Mouse (Mus musculus) frontal cortex, adult 2 months (tissue): Measurements from ENCODE around the gene Sstr5. TPM values are rescaled to one million over a fixed set of nuclear protein-coding genes. Genes with fewer than 3 reads are reported as not detected.

Source experiments
- DNase-seq, 2 experiments: peaks; one replicate each; pipeline ENCODE4 v3.0.0; 2022; ENCODE audit warnings: low spot score in 1 of 2; ENCODE audit errors: extremely low spot score in 1 of 2
- polyA plus RNA-seq: library from polyadenylated mRNA; depleted of rRNA; stranded (reverse); fragments of >200 nt; gene quantifications from 2 replicates; pipeline ENCODE4 v1.2.3, GENCODE M21; 2012

The Sstr5 gene
- polyA plus RNA-seq, 1 experiment = 0.08 TPM

DNA sequence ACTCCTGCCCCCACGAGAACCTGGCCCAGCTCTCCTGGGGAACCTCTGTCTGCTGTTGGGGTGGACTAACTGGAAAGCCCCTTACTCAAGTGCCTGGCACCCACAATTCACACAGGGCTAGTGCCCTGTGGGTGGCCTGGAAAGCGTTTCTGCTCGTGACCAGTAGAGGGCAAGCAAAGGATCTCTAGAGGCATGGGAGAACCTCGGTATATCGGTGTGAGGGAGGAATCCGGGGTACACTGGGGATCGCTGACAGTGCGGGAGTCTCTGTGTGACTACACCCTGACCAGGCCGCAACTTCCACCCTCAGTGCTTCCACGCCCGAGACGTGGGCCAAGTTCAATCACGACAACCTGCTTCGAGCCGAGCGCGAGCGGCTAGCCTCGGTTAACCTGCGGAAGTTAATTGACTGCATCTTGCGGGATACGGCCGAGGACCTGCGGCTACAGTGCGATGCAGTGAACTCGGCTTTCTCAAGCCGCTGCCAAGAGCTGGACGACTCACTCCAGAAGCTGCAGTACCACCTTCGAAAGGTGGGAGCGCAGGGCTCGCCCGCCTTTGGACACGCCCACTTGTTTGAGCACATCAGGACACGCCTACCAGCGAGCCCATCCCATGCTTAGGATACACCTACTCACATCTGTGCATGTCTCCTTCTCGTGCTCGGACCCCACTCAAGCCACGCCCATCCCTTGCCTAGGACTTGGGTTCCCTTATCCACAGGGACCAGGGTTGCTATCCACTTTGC, 22.6 kb downstream of the Sstr5 start:
- peak in 1 of 2 experiments; percentile 74 for DNase-seq

DNA sequence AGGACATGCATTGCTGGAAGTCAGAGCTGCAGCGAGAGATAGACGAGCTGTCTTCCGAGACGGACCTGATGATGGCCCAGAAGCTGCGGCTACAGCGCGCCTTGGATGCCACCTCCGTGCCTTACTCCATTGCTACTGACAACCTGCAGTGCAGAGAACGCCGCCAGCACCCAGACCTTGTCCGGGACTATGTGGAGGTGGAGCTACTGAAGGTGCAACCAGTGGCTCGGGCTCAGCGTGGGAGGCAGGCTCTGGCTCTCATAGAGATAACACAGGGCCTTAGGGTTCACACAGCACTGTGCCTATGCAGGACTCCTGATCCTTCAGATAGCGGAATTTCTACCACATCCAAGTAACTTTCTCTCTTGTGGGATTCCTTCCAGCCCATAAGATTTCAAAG, 25.0 kb downstream of the Sstr5 start:
- no peak for DNase-seq

DNA sequence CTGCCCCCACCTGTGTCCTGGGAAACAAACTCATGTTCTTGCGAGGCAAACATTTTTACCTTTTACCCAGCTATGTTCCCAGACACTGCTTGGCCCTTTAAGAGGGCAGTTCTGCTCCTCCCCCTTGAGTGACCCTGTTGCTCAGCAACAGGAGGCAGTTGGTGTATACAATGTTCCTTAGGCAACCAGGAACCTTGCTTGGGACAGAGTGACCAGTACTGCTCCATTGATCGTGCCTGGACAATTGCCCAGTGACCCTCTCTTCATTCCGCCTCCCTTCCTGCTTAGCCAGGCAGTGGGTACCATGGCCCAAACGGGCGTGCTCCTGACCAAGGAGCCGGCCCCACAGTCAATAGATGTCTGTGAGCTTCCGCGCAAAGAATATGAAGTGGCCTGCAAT, 25.7 kb downstream of the Sstr5 start:
- DNase-seq = no peak

DNA sequence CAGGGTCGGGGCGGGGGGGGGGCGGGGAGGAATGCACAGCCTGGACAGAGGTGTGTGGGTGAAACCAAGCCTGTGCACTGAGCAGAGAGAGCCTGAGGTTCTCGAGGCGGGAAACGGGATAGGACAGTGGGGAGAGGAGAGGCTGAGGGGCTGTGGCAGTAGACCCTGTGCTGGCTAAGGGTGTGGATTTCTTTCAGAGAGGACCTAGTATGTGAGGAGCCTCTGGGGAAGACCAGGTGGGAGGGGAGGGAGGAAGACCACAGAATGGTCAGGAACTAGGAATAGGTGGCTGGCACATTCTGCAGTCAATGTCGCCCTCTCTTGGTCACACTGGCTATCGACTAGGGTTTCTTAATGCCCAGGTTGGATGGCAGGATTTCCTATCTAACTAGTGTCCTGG, 27.3 kb downstream of the Sstr5 start:
- DNase-seq = peak in 1 of 2 experiments; percentile 87

GRCm38 (mm10) chr17:25468301-25468700, 28.8 kb downstream of the Sstr5 start:
- no peak for DNase-seq

DNA sequence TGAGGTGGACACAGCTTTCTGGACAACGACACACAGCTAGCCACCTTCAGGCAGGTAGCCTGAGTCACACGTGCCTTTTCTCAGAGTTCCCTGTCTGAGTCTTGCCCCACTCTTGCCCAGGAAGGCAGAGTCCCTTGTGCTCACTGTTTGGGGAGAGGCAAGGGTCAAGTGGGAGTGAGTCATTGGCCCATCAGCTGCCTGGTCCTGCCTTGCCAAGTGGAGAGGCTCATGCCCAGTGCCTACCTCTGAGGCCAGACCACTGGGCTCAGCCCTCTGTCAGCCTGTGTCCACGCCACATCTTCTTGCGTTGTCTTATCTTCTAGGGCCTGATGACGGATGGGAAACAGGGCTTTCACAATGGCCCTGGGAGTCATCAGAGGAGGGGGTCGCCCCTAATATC, 29.3 kb downstream of the Sstr5 start:
- DNase-seq = no peak

DNA sequence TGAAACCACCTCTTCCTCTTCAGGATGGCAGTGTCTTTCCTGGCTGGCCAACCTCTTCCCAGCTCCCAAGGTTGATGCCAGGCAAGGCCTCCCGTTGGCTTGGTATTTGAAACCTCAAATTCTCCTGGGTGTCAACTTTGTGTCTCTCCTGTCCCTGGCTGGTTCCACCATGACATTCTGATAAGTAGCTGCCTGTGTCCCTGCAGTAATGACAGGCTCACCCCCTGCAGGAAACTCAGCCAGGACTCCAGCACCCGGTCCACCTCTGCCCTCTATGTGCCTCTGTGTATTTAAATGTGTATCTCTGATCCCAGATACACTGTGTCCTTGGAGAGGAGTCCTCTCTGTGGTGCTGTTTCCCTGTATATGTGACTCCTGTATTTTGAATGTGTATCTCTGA, 30.8 kb downstream of the Sstr5 start:
- DNase-seq = no peak

DNA sequence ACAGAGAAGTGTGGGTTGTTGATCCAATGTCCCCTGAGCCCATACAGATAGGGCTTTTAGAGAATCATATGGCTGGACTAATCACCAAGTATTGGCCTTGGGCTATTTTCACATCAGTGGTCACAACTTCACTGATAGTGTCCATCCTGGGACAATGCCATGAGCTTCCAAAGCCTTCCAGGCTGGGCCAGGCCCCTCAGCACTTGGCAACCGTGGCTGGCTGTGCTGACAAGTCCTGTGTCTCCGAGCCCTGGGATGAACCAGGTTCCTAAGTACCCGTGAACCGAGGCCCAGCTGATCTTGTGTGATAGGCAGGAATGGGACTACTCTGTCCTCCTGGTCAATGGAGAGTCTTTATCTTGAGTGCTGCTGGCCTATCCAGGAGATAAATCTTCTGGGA, 33.0 kb downstream of the Sstr5 start:
- DNase-seq = no peak

- DNase-seq = no peak
Observed at GRCm38 (mm10) chr17:25463326-25463945, 33.7 kb downstream of the Sstr5 start.

GRCm38 (mm10) chr17:25462236-25462875, 34.7 kb downstream of the Sstr5 start:
- DNase-seq = no peak

GRCm38 (mm10) chr17:25456540-25456939, 40.5 kb downstream of the Sstr5 start:
- DNase-seq = peak; percentile 38 to 75

GRCm38 (mm10) chr17:25454272-25454671, 42.8 kb downstream of the Sstr5 start, which contains the start of gene Tekt4:
Gene Tekt4 (plus strand): TSS chr17:25454615.
- peak in 1 of 2 experiments; percentile 20 for DNase-seq

DNA sequence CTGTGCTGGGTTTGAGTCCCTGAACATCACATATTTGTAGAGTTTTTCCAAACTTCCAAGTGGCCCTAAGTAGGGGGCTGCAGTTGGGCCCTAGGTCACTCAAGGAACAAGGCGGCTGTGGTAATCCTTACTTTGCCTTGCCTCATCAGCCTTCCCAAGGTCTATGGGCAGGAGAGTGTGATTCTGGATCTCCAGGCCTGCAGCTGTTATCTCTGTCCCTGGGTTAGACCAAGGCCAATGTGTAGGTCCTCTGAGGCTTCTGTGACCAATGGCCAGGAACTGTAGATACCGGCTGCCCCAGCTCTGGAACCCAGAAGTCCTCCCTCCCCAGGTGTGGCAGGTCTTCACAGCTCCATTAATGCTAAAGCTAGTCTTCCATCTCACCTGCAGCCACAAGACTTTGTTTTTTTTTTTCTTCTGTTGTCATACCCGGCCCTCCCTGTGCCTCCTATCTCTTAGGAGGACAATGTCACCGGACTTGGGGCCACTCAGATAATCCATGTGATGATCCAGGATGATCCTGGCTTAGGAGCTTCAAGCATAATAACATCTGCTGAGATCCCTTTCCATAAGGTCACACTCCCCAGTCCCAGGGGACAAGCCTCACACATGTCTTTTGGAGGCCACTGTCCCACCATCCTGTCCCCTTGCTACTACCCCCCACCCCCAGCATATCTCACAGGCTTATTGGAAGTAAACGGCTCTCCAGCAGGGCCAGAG, 44.7 kb downstream of the Sstr5 start:
- no peak for DNase-seq

DNA sequence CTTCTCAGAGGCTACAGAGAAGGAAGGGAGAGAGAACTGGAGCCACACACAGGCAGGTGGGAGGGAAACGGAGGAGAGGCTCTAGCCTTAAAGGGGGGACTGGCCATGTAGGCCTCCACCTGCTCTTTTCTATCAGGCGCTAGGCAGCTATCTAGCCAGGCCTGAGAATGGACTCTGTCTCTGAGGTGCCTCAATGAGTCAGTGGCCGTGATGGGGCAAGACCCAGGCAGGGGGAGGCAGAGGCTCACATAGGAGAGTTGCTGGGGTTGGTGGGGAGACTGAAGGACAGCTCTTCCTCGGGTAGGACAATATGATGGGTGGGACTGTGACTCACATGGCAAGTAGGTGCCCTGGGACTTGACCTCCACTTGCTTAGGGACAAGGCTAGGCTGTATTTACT, 46.8 kb downstream of the Sstr5 start:
- no peak for DNase-seq

GRCm38 (mm10) chr17:25447865-25448264, 49.2 kb downstream of the Sstr5 start:
- DNase-seq = peak in 1 of 2 experiments; percentile 21

DNA sequence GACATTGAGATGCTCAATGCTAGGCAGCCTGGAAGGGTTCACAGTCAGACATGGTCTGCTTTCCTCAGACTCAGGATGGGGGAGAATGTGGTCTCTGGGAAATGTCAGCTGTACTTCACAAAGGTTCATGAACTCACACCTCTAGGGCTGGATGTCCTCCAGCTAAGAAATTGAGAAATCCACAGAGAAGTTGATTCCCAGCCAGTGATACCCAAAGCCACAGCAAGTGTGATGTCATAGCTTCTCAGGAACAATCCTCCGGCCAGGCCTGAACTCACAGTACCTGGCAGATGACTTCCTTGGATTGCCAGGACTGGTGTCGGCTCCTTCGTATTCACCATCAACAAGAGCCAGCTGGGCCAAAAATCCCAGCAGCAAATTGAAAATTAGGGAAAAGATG, 51.2 kb downstream of the Sstr5 start:
- no peak for DNase-seq

- no peak for DNase-seq
Observed at GRCm38 (mm10) chr17:25445074-25445473, 52.0 kb downstream of the Sstr5 start.

- DNase-seq = no peak
Observed at GRCm38 (mm10) chr17:25442889-25443288, 54.2 kb downstream of the Sstr5 start.

- no peak for DNase-seq
Observed at GRCm38 (mm10) chr17:25441417-25441816, 55.7 kb downstream of the Sstr5 start.
